Mouse (Mus musculus): Measurements from ENCODE around the gene Itga3.
"Not testable (repeated sequence)": the region's sequence is repeated elsewhere in the genome, so short reads cannot be mapped to it uniquely, and the experiment has no call there.

Gene Itga3

DNA sequence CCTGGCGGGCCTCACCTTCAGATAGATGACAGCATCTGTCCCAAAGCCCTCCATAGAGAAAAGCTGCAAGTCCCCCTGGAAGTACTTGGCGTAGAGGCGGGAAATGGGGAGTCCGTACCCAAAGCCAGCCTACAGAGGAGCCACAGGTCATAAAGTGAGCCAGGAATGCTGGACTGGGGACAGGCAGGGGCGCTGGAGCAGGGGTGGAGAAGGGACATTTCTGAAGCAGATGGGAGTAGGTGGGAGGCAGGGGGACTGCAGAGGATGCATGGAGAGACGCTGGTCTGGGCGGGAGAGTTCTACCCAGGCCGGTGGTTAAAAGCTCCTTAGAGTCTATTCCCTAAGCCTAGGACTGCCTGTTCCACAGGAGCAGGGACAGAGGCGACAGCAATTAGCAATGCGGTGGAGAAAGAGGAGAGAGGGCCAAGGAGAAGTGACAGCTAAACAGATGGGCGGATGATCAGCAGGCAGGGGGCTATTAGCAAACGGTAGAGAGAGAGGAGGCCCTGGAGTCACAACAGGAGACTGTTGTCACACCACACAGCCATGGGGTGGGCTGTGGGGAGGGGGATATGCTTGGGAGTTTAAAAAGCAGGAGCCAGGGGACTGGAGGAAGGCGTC, 48.6 kb downstream of the Itga3 start:
- DNase-seq: no peak

- DNase-seq: no peak
These were observed 49.8 kb downstream of the Itga3 start for GRCm38 (mm10) chr11:95026849-95027248.

DNA sequence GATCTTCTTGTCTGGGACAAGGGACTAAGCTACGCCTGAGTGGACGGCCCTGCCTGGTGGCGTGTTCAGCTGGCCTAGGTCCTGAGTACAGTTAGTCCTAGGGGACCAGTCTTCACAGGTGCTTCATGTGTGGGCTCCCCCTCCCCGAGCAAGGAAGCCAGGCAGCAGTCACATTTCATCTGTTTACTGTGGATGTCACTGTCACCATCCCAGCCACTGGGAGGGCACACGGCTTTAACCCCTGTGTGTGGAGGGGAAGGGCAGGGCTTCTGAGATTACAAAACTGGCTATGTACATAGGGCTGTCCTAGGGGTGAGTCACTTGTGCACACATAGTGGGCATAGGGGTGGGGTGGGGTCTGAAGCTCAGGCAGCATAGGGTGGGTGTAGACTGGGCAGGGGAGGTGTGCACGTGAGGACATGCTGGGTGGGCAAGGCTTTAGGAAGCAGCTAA, 50.5 kb downstream of the Itga3 start:
- no peak for DNase-seq

- no peak for DNase-seq
These were observed 51.2 kb downstream of the Itga3 start for GRCm38 (mm10) chr11:95025227-95026012.

DNA sequence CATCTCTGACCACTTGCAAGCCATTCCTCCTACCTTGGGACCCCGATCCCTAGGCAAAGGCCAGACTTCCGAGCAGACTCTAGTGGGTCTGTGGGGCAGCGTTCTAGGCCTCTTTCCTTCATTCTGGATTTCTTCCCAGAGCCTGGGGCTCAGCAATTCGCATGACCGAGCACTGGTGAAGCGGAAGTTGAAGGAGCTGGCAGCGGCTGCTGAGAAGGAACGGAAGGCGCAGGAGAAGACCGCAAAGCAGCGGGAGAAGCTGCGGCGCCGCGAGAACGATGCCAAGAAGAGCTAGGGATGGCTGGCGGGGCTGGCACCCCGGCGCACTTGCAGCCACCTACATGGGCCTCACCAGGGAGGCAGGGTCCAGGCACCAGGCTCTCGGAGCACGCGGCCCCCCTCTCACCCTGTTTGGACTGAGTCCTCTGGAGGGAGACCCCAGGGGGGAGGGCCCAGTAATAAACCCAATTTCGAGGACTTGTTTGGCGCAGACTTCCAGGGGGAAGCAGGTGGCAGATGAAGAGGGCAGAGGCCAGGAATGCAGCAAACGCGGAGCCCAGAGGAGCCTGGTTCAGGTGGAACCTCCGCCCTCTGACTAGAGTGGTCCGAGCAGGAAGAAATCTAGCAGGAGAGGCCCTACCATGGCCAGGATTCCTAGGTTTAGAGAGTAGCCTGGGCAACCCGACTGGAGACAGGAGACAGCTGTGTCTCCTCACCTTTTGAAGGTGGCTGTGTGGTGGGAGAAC, 52.0 kb downstream of the Itga3 start:
- DNase-seq: peak; percentile 96

- DNase-seq: no peak
These were observed 53.1 kb downstream of the Itga3 start for GRCm38 (mm10) chr11:95023481-95023880.

DNA sequence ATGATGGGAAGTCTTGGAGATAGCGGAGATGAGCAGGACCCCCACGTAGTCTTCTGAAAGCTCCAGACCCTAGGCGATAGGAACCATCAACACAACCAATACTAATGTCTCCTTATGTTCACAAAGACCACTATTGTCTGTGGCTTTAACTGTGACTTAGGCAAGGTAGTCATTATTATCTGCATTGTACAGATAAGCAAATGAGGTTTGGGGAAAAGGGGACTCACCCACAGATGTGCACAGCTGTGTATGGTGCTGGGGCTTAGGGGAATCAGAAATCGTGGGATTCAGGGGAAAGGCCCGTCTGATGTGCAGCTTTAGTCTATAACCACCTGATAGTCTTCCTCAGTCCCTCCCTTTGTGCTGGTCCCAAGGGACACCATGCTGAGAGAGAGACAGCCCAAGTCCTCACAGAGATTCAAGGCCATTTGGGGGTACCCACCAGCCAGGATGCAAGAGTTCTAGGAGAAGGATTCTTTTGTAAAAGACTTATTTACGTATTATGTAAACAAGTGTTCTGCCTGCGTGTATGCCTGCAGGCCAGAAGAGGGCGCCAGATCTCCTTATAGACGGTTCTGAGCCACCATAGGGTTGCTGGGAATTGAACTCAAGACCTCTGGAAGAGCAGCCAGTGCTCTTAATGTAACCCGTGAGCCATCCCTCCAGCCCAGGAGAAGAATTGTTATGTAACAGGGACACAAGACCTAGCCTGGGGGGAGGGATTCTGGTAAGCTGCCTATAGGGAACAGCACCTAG, 54.2 kb downstream of the Itga3 start:
- DNase-seq: no peak

DNA sequence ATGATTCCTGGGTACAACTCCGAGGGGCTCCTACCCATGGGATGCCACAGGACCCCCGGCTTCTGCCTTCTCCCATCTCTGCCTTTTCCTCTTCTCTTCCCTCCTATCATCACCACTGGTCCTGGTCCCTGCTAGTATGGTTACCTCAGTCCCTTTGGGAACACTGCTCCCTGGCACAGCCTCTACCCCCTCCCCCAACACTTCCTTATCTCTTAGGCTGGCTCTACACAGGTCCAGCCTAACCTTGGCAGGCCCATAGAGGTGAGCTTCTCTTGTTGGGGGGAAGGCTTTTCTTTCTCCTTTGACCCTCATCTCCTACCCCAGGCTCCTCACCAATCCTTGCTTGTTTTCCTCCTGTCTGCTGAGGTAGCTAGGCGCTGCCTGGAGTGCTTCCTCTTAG, 61.1 kb downstream of the Itga3 start:
- DNase-seq: no peak

DNA sequence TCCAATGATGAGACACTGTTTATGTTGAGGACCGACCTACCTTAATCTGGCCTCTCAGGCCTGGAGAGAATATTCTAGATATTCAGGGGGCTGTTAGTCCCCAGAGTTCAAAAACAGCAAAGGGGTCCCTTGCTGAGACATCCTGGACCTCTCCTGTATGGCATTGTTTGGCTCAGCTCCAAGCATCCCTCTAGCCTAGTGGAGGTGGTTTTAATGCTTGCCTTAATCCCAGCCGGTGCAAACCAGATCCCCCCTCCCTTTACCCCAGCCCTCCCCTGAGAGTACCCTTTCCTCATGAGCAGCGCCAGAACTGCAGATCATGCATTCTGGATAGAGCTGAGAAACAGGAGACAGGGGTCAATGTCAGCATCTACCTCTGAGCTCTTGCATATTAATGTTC, 64.1 kb downstream of the Itga3 start:
- no peak for DNase-seq

- no peak for DNase-seq
These were observed 64.5 kb downstream of the Itga3 start for GRCm38 (mm10) chr11:95012075-95012474.

- no peak for DNase-seq
These were observed 65.2 kb downstream of the Itga3 start for GRCm38 (mm10) chr11:95011416-95011815.

DNA sequence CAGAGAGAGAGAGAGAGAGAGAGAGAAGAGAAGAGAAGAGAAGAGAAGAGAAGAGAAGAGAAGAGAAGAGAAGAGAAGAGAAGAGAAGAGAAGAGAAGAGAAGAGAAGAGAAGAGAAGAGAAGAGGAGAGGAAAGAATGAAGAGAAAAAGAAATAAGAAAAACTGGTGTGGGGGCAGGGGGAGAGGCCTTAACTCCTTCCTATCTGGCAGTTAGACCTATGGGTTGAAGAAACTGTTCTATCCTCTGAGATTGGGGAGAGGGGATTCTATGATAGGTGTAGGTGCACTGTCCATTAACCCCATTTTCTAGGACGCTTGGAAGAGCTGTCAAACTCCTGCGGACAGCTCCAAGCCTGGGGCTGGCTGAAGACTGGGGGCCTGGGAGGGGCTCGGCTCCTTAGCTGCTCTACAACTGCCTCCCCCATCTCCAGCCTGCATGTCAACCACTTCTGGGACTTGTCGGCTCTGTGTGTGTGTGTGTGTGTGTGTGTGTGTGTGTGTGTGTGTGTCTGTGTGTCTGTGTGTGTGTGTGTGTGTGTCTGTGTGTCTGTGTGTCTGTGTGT, 65.7 kb downstream of the Itga3 start:
- not testable (repeated sequence) for DNase-seq

- DNase-seq: no peak
These were observed 66.4 kb downstream of the Itga3 start for GRCm38 (mm10) chr11:95010141-95010739.

GRCm38 (mm10) chr11:95009629-95010014, 67.0 kb downstream of the Itga3 start, which contains the start of gene Samd14:
Gene Samd14, plus strand, starts transcription at chr11:95009879.
- peak; percentile 84 for DNase-seq

DNA sequence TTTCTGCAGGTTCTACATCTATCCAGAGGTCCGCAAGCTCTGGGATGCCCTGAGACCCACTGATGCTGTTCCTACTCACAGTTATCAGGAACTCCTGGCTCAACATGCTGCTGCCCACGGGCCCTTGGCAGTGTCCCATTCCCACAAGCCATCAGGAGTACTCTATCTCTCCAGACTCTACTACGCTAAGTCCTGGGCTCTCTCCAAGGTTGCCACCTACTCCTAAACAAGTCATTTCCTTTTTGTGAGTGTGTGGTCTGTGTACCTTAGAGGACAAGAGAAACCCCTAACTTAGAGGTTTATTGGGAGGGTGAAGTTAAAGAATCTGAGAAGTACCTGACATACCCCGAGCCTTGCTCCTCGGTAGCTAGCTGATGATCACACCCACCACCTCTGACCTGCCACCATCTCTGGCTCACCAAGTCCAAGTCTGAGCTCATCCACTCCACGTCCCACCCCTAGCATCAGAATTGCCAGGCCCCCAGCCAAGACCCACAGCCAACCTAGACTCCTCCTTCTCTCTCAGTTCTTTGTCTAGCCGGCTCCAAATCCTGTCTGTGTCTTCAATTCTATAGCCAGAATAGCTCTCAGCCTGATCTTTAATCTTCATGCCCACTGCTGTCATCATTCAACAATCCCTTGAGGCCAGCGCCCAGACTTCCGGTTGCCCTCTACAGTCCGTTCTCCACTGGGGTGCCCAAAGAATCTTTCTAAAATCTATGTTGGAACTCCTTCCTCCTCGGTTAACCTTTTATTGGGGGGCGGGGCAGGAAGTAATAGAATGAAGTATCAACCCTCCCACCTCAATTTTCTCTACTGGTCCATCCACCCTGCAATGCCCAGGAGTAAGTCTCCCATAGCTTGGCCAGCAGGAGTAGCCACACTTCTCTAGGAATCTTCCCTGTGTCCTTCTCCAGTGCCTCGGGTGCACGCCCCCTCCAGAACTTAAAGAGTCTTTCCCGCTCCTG, 67.7 kb downstream of the Itga3 start:
- DNase-seq: no peak

DNA sequence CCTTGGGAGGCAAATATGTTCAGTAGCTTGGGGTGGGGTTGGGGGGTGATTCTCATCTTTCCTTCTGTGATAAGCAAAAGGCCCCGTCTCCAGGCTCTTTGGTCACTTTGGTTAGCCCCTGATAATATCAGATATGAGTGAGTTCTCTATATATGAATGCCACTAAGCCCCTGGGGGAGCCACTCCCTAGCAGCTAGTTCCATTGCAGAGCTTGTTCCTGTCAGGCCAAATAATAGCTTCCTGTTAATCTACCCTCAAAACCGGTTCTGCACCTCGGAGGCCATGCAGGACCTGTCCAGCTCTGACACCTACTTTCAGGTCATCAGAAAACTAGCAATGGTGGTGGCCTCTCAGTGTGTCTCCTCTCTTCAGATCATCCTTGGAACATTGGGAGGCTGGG, 69.2 kb downstream of the Itga3 start:
- no peak for DNase-seq

DNA sequence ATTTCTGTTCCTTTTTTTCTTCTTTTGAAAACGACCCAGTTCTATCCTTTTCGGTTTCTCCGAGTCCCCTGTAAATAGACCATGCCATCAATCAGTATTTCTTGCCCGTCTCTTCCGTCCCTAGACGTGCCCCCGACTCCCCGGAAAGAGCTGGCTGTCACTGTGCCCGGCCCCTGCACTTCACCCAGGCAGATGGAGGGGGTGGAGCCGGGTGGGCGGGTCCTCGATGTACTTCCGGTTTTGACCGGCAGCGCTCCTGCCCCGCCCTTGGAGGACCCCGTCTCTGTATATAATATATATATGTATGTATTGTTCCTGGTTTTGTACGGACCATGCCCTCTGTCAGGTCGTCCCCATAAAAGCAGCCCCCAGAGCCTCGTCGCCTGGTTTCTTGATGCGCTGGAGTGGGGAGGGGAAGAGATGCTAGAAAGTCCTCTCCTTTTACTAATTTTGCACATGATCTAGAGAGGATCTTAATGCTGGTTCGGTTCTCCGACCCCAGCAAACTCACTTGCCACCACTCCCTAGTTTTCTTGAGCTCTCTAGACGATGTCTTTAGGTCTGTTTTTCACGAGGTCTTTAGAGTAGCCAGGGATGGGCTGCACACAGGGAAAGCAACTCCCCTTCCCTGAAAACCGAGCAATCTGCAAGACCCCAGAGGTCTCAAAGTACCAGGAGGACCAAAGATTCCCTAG, 69.9 kb downstream of the Itga3 start:
- DNase-seq: no peak

DNA sequence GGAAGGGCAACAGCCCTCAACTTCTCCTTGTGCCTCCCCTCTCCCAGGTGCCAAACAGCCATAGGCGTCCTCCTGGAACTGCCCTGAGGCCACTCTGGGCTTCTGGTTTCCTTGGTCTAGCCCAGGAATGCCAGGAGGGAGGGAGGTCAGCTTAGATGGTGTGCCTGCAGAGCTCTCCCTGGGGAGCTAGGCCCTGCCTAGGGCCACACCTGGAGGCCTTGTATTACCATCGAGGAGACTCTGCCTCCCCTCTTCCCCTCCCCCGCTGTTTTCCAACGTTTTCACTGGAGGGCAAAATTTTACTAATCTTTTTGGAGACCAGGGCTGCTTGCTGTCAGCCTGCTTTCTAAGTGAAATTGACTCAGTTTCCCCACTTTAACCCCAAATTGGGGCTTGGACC, 70.6 kb downstream of the Itga3 start:
- no peak for DNase-seq

DNA sequence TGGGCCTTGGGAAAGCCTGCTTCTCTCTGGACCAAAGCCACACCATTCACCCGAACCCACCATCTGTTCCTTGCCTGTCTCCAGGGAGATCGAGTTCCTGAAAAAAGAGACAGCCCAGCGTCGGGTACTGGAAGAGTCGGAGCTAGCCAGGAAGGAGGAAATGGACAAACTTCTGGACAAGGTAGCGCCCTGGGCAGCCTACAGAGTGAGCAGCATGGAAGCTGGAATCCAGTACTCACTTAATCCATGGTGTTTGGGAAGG, 71.7 kb downstream of the Itga3 start:
- no peak for DNase-seq

GRCm38 (mm10) chr11:95004136-95004936, 72.3 kb downstream of the Itga3 start:
- no peak for DNase-seq
